ENCODE assay signal across 14 mouse cellular contexts in genomic region chr16:12800181-12800580, GRCm38 (mm10).
DNase-seq lines count a peak whose midpoint lies in the region; ATAC-seq lines count a peak whose summit lies in the region.
"Had no signal": no experiment of that assay in that cellular context is flagged by ENCODE, and none has a peak within 500 bp of the region (broad histone marks: within the 10 kb centered on the region; RNA-seq: fewer than 3 reads in every experiment).

No protein-coding gene starts in this region.

- no peak overlapping the region for H3K4me3 ChIP-seq in embryonic facial prominence, embryonic 12.5 days
- H3K4me3 ChIP-seq: heart, embryonic 15.5 days; hindbrain, embryonic 15.5 days; liver, embryonic 13.5 days had no signal

- DNase-seq in left cerebral cortex, adult 11 months (ENCODE audit: low spot score), result peak; percentile 57
- DNase-seq in left cerebral cortex, postnatal 36 days (ENCODE audit: low spot score in 2 of 2), result no peak
- DNase-seq in brain, embryonic 18.5 days (ENCODE audit: low read depth, low spot score), result peak; percentile 69
- peak; percentile 55 to 73 for DNase-seq in left cerebral cortex, postnatal 14 days (ENCODE audit: low spot score in 2 of 2)
- no peak for DNase-seq in urinary bladder, postnatal 25 days (ENCODE audit: low spot score)
- DNase-seq: adrenal gland, adult 2 months; liver, embryonic 13.5 days; thymus, postnatal 4 days had no signal

- WGBS in embryonic facial prominence, embryonic 12.5 days, result 29% methylated on average over 1 of the region's 1 CpGs

- H3K27me3 ChIP-seq in embryonic facial prominence, embryonic 12.5 days, result no peaks in the 10 kb centered on the region
- H3K27me3 ChIP-seq: heart, embryonic 15.5 days; hindbrain, embryonic 15.5 days; liver, embryonic 13.5 days had no signal

- no peaks in the 10 kb centered on the region for H3K36me3 ChIP-seq in embryonic facial prominence, embryonic 12.5 days
- H3K36me3 ChIP-seq: heart, embryonic 15.5 days; hindbrain, embryonic 15.5 days; liver, embryonic 13.5 days had no signal

- no peak overlapping the region for H3K4me2 ChIP-seq in embryonic facial prominence, embryonic 12.5 days (replicated peaks)
- H3K4me2 ChIP-seq: heart, embryonic 15.5 days; hindbrain, embryonic 15.5 days; liver, embryonic 13.5 days had no signal

- H3K9me3 ChIP-seq in embryonic facial prominence, embryonic 12.5 days, result no peaks in the 10 kb centered on the region
- H3K9me3 ChIP-seq: heart, embryonic 15.5 days; hindbrain, embryonic 15.5 days; liver, embryonic 13.5 days had no signal

- H3K4me1 ChIP-seq in embryonic facial prominence, embryonic 12.5 days, result peaks cover 10% of the 10 kb centered on the region
- H3K4me1 ChIP-seq: heart, embryonic 15.5 days; liver, embryonic 13.5 days had no signal

- intact Hi-C loops in left cerebral cortex, postnatal 36 days (cut with DNase I), result no loop called here
- intact Hi-C loops in left cerebral cortex, postnatal 14 days (cut with DNase I), result no loop called here

- no peak overlapping the region for H3K9ac ChIP-seq in embryonic facial prominence, embryonic 12.5 days
- H3K9ac ChIP-seq: heart, embryonic 15.5 days; hindbrain, embryonic 15.5 days; liver, embryonic 13.5 days had no signal

- 0 out of 2 replicates have a peak, but pooled peaks have one; percentile 56 for ATAC-seq in embryonic facial prominence, embryonic 12.5 days (ENCODE audit: insufficient number of reproducible peaks, insufficient read depth, low FRiP score, low TSS enrichment)
- ATAC-seq in erythroid progenitor cell, adult 5-6 weeks (replicated peaks; ENCODE audit: low FRiP score, poor library complexity, severe bottlenecking), result no peak
- ATAC-seq: Patski had no signal

- H3K27ac ChIP-seq in embryonic facial prominence, embryonic 12.5 days, result peak overlapping the region; percentile 24
- H3K27ac ChIP-seq: heart, embryonic 15.5 days; hindbrain, embryonic 15.5 days; liver, embryonic 13.5 days; macrophage had no signal

Comparison
In these comparisons a context has a peak if more than half of its experiments do, and no peak if none do; other contexts are left out.
1. DNase-seq: peak in left cerebral cortex, adult 11 months (single experiment), brain, embryonic 18.5 days (single experiment) and left cerebral cortex, postnatal 14 days (2 of 2); none in left cerebral cortex, postnatal 36 days (0 of 2) and urinary bladder, postnatal 25 days (single experiment).